8 mouse cellular contexts compared by ENCODE assay signal in the genomic region with DNA sequence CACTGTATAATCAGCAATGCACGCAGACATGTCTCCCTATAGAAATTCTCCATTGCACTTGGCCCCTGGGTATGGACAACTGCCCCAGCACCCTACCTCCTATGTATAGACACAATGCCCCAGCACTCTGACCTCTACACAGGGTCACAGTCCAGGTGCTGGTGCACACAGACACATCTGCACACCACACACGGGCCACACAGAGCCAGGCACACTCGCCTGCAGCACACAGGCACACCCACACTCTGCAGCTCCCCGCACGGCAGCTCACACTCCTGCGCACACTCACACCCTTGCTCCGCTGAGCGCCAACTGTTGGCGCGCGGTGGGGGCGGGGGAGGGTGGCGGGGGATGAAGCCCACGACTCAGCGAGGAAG.
DNase-seq lines count a peak whose midpoint lies in the region; ATAC-seq and TF ChIP-seq lines count a peak whose summit lies in the region.

No protein-coding gene starts in this region.

- ATAC-seq in limb, embryonic 11.5 days (ENCODE audit: insufficient number of reproducible peaks, low FRiP score, low TSS enrichment, low read depth), result no peak
- ATAC-seq in neural tube, embryonic 14.5 days (ENCODE audit: low read depth), result peak; percentile 62

- in situ Hi-C loops in CH12.LX (cut with MboI; ENCODE audit: low pct_ligation_motif_present, low pct_unique_long_range_greater_than_20kb, low sequenced_read_pairs), result loop anchor here (10.0 kb wide), 1 partner anchor 247 kb away; no protein-coding TSS in a partner anchor

- no peak for TF ChIP-seq EP300 in CH12.LX (IDR thresholded peaks at IDR 0.05; ENCODE audit: low read length)

- dilution Hi-C loops in CH12.LX (cut with MboI; ENCODE audit: extremely low pct_ligation_motif_present, extremely low pct_unique_long_range_greater_than_20kb, low sequenced_read_pairs), result no loop called here

- TF ChIP-seq CTCF in CH12.LX (conservative IDR thresholded peaks at IDR 0.05 in 1 of 2, IDR thresholded peaks at IDR 0.05 in 1 of 2; ENCODE audit: low read depth in 2 of 2, low read length in 2 of 2), result no peak
- TF ChIP-seq CTCF in embryonic fibroblast, embryonic 13.5 days (IDR thresholded peaks at IDR 0.05; ENCODE audit: borderline replicate concordance, insufficient read depth, low read length), result no peak

- no peaks in the 10 kb centered on the region for H3K79me2 ChIP-seq in CH12.LX (replicated peaks; ENCODE audit: control insufficient read depth, extremely low read depth, insufficient read depth, poor library complexity, severe bottlenecking)

- WGBS in heart, embryonic 10.5 days, result 6% methylated on average over 14 of the region's 15 CpGs
- 7% methylated on average over 15 of the region's 15 CpGs for WGBS in limb, embryonic 11.5 days
- 5% methylated on average over 10 of the region's 15 CpGs for WGBS in neural tube, embryonic 14.5 days

- peaks cover 72% of the 10 kb centered on the region for H3K4me1 ChIP-seq in heart, embryonic 10.5 days
- peaks cover 15 to 28% of the 10 kb centered on the region in 2 experiments for H3K4me1 ChIP-seq in CH12.LX (ENCODE audit: control insufficient read depth in 1 of 2, insufficient read depth in 2 of 2)
- H3K4me1 ChIP-seq in embryonic fibroblast, embryonic 13.5 days (ENCODE audit: control insufficient read depth, insufficient read depth, low read length), result peaks cover 38% of the 10 kb centered on the region
- H3K4me1 ChIP-seq in limb, embryonic 11.5 days (ENCODE audit: control insufficient read depth, insufficient read depth, low read length), result peaks cover 53% of the 10 kb centered on the region
- H3K4me1 ChIP-seq in neural tube, embryonic 14.5 days (ENCODE audit: control insufficient read depth, insufficient read depth, low read length), result peaks cover 38% of the 10 kb centered on the region

- H3K27ac ChIP-seq in heart, embryonic 10.5 days, result peak overlapping the region; percentile 96
- no peak overlapping the region for H3K27ac ChIP-seq in CH12.LX (ENCODE audit: insufficient read depth, low read depth)
- peak overlapping the region; percentile 99 for H3K27ac ChIP-seq in embryonic fibroblast, embryonic 13.5 days (ENCODE audit: insufficient read depth, low read length)
- peak overlapping the region; percentile 84 for H3K27ac ChIP-seq in limb, embryonic 11.5 days (replicated peaks; ENCODE audit: low read depth, low read length)
- peak overlapping the region; percentile 95 for H3K27ac ChIP-seq in neural tube, embryonic 14.5 days (ENCODE audit: low read depth, low read length)

- DNase-seq in heart, embryonic 10.5 days (ENCODE audit: low spot score), result no peak
- DNase-seq in heart, postnatal 14 days, result no peak
- DNase-seq in CH12.LX (ENCODE audit: extremely low read depth), result no peak
- peak; percentile 62 for DNase-seq in limb, embryonic 11.5 days (ENCODE audit: low spot score)
- DNase-seq in right cerebral cortex, postnatal 36 days (ENCODE audit: low spot score in 2 of 2), result no peak
- DNase-seq in layer of hippocampus, adult 8-10 months (ENCODE audit: low spot score in 2 of 2), result no peak

- H3K4me3 ChIP-seq in heart, embryonic 10.5 days, result peak overlapping the region; percentile 68
- H3K4me3 ChIP-seq in CH12.LX (replicated peaks in 1 of 3; ENCODE audit: low read depth in 2 of 3, low read length in 2 of 3, poor library complexity in 1 of 3), result peak overlapping the region; percentile 20 to 56 (median 49)
- no peak overlapping the region for H3K4me3 ChIP-seq in embryonic fibroblast, embryonic 13.5 days (ENCODE audit: insufficient read depth, low read length)
- H3K4me3 ChIP-seq in limb, embryonic 11.5 days (ENCODE audit: low read depth, low read length), result peak overlapping the region; percentile 47
- H3K4me3 ChIP-seq in neural tube, embryonic 14.5 days (ENCODE audit: low read depth, low read length), result peak overlapping the region; percentile 37

- peak overlapping the region; percentile 45 for H3K9ac ChIP-seq in CH12.LX (ENCODE audit: insufficient read depth, low read depth)
- H3K9ac ChIP-seq in limb, embryonic 11.5 days (ENCODE audit: low read length), result peak overlapping the region; percentile 78
- H3K9ac ChIP-seq in neural tube, embryonic 14.5 days (replicated peaks; ENCODE audit: low read depth, low read length), result peak overlapping the region; percentile 59

- intact Hi-C loops in heart, postnatal 14 days (cut with DNase I), result loop anchor here (5.0 kb wide), 1 partner anchor 239 kb away; a partner anchor contains a TSS

- TF ChIP-seq POLR2A in CH12.LX (IDR thresholded peaks at IDR 0.05; ENCODE audit: low read depth, low read length), result no peak
- peak; percentile 20; the same call in 1 of the 2 replicates for TF ChIP-seq POLR2A in embryonic fibroblast, embryonic 13.5 days (IDR thresholded peaks at IDR 0.05; ENCODE audit: low read depth, low read length)

- H3K27me3 ChIP-seq in heart, embryonic 10.5 days (ENCODE audit: insufficient read depth, poor library complexity, severe bottlenecking), result no peaks in the 10 kb centered on the region
- H3K27me3 ChIP-seq in CH12.LX (replicated peaks), result peaks cover 38% of the 10 kb centered on the region
- no peaks in the 10 kb centered on the region for H3K27me3 ChIP-seq in limb, embryonic 11.5 days (ENCODE audit: control insufficient read depth, insufficient read depth, low read length)
- no peaks in the 10 kb centered on the region for H3K27me3 ChIP-seq in neural tube, embryonic 14.5 days (ENCODE audit: control insufficient read depth, insufficient read depth, low read length)

- H3K9me3 ChIP-seq in heart, embryonic 10.5 days, result no peaks in the 10 kb centered on the region
- H3K9me3 ChIP-seq in CH12.LX (replicated peaks; ENCODE audit: low read length), result no peaks in the 10 kb centered on the region
- H3K9me3 ChIP-seq in limb, embryonic 11.5 days (ENCODE audit: control insufficient read depth, low read length), result no peaks in the 10 kb centered on the region
- H3K9me3 ChIP-seq in neural tube, embryonic 14.5 days (ENCODE audit: control insufficient read depth, low read length), result no peaks in the 10 kb centered on the region

- no peak for TF ChIP-seq RAD21 in CH12.LX (IDR thresholded peaks at IDR 0.05; ENCODE audit: low read depth, low read length)

- H3K36me3 ChIP-seq in heart, embryonic 10.5 days, result no peaks in the 10 kb centered on the region
- H3K36me3 ChIP-seq in CH12.LX (replicated peaks in 1 of 2; ENCODE audit: control insufficient read depth in 1 of 2, insufficient read depth in 1 of 2, low read length in 1 of 2), result no peaks in the 10 kb centered on the region
- no peaks in the 10 kb centered on the region for H3K36me3 ChIP-seq in limb, embryonic 11.5 days (ENCODE audit: control insufficient read depth, insufficient read depth, low read length)
- H3K36me3 ChIP-seq in neural tube, embryonic 14.5 days (ENCODE audit: control insufficient read depth, insufficient read depth, low read length), result no peaks in the 10 kb centered on the region

- peak overlapping the region; percentile 56 for H3K4me2 ChIP-seq in CH12.LX (ENCODE audit: insufficient read depth, low read depth, poor library complexity, severe bottlenecking)
- H3K4me2 ChIP-seq in limb, embryonic 11.5 days (ENCODE audit: low read depth, severe bottlenecking), result peak overlapping the region; percentile 88
- H3K4me2 ChIP-seq in neural tube, embryonic 14.5 days (ENCODE audit: low read depth, low read length), result peak overlapping the region; percentile 83

TF ChIP-seq in CH12.LX, 34 proteins besides CTCF, POLR2A, EP300 and RAD21:
- TF ChIP-seq ZKSCAN1 (IDR thresholded peaks at IDR 0.05; ENCODE audit: borderline replicate concordance, low read depth, low read length), result no peak
- TF ChIP-seq CHD1 (IDR thresholded peaks at IDR 0.05; ENCODE audit: low read depth, low read length), result no peak
- no peak for TF ChIP-seq MXI1 (IDR thresholded peaks at IDR 0.05; ENCODE audit: low read depth, low read length)
- peak; percentile 54; the same call in 1 of the 2 replicates for TF ChIP-seq BHLHE40 (IDR thresholded peaks at IDR 0.05; ENCODE audit: low read depth, low read length)
- TF ChIP-seq NRF1 (IDR thresholded peaks at IDR 0.05; ENCODE audit: low read depth, low read length), result peak; percentile 57
- no peak for TF ChIP-seq SMC3 (IDR thresholded peaks at IDR 0.05; ENCODE audit: low read depth, low read length)
TF ChIP-seq in CH12.LX: peak in this region for 2.
